Mouse (Mus musculus) liver, adult 2 months (tissue): ENCODE data around the gene Ntn4. TPM values are rescaled to one million over a fixed set of nuclear protein-coding genes. Genes with fewer than 3 reads are reported as not detected.

ENCODE experiments used
- DNase-seq: peaks from one replicate; pipeline ENCODE4 v3.0.0-alpha.2; 2011; ENCODE audit warnings: low read depth, low spot score; ENCODE audit errors: extremely low read depth
- H3K27ac ChIP-seq: fragments of 200-500 bp; replicated peaks from 2 replicates; pipeline ENCODE4 v1.5.1; 2012; ENCODE audit warnings: low read depth, mild to moderate bottlenecking, control low read depth, inconsistent platforms, low read length; ENCODE audit not compliant: insufficient read depth
- H3K27me3 ChIP-seq: fragments of 200-500 bp; 2 replicates; pipeline ENCODE4 v1.6.1; 2012; ENCODE audit warnings: mild to moderate bottlenecking, moderate library complexity, low read length, inconsistent platforms; ENCODE audit not compliant: control insufficient read depth, insufficient read depth
- H3K36me3 ChIP-seq: fragments of 200-500 bp; 2 replicates; pipeline ENCODE4 v1.6.1; 2012; ENCODE audit warnings: low read length, inconsistent platforms; ENCODE audit not compliant: control insufficient read depth, insufficient read depth
- H3K4me1 ChIP-seq: fragments of 200-500 bp; 2 replicates; pipeline ENCODE4 v1.6.1; 2011; ENCODE audit warnings: low read length; ENCODE audit not compliant: control insufficient read depth, insufficient read depth
- H3K4me3 ChIP-seq: fragments of 200-500 bp; 2 replicates; pipeline ENCODE4 v1.5.1; 2011; ENCODE audit warnings: low read depth, mild to moderate bottlenecking, control low read depth, low read length, moderate library complexity; ENCODE audit not compliant: insufficient read depth
- H3K79me2 ChIP-seq: fragments of 200-500 bp; 2 replicates; pipeline ENCODE4 v1.6.1; 2012; ENCODE audit warnings: inconsistent platforms, mild to moderate bottlenecking, low read length, moderate library complexity; ENCODE audit not compliant: control insufficient read depth, insufficient read depth
- H3K9ac ChIP-seq: fragments of 200-500 bp; 2 replicates; pipeline ENCODE4 v1.6.1; 2012; ENCODE audit warnings: low read depth, mild to moderate bottlenecking, control low read depth, inconsistent platforms, low read length
- CTCF ChIP-seq: fragments of 200-500 bp; IDR thresholded peaks from 2 replicates; pipeline ENCODE4 v1.5.1; 2011; ENCODE audit warnings: low read depth, low read length, control low read depth
- POLR2A ChIP-seq: fragments of 200-500 bp; IDR thresholded peaks from 2 replicates; pipeline ENCODE4 v1.6.1; 2011; ENCODE audit warnings: low read length, control low read depth; ENCODE audit not compliant: insufficient read depth; ENCODE audit errors: extremely low read depth
- WGBS: fragments of 180-500 bp; shearing (Covaris S2); methylation state at CpG from one replicate; pipeline ENCODE4 v1.1.7; 2018; 5-methylcytosine and 5-hydroxymethylcytosine counted together
- polyA plus RNA-seq: library from polyadenylated mRNA; depleted of rRNA; stranded (reverse); fragments of >200 nt; gene quantifications from 2 replicates; pipeline ENCODE4 v1.2.3, GENCODE M21; 2012
- total RNA-seq: library from RNA; depleted of rRNA; stranded (reverse); fragments of >200 nt; gene quantifications from 2 replicates; pipeline ENCODE4 v1.2.3, GENCODE M21; 2014

Gene Ntn4
- total and polyA plus RNA-seq, 2 experiments = 4.0 to 8.0 TPM

GRCm38 (mm10) chr10:93666996-93667395 is 26.5 kb downstream of the Ntn4 start:
- H3K9ac ChIP-seq = no peak overlapping the region
- no peak overlapping the region for H3K4me3 ChIP-seq
- WGBS = 45% methylated on average over 3 of the region's 3 CpGs
- H3K79me2 ChIP-seq = no peaks in the 10 kb centered on the region
- no peak overlapping the region for H3K27ac ChIP-seq
- no peaks in the 10 kb centered on the region for H3K4me1 ChIP-seq
- no peak for DNase-seq
- TF ChIP-seq CTCF = no peak
- no peak for TF ChIP-seq POLR2A
- H3K36me3 ChIP-seq = no peaks in the 10 kb centered on the region
- H3K27me3 ChIP-seq = no peaks in the 10 kb centered on the region

DNA sequence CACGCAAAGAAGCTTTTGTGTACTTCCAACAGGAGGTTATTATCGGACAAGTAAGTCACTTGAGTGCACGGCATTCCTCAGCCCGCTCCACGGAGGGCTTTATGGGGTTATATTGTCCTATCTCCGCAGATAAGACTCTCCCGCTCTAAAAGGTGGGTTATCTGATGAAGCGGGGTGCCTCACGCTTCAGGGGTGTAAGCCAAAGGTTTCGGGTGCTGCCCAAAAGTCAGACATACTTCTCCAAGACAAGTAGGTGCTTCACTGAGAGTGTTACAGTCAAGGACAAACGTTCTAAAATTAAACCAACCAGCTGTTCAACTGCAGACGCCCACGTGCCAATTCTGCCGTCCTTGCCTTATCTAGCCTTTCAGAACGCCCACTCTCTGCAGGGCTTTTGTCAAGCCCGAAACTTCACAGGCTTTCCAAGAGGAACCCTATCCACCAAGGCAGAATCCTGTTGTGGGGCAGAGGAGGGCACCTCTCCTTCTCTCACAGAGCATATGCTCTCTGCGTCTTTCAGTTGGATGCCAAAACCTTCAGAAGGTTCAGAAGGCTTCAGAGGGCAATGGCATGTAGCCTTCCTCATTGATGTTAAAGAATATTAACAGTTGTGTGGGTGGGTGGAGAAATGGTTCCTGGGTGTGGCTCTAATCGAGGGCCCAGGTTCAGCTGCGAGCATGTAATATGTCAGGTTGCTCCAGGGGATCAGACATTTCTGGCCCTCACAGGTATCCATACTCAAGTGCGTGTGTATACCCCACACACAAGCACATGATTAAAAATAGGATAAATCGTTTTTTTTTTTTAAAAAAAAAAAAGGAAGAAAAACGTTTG is 32.4 kb downstream of the Ntn4 start:
- Histone ChIP-seq H3K27me3 (no peaks in the 10 kb centered on the region), H3K4me1 (no peaks in the 10 kb centered on the region), H3K79me2 (no peaks in the 10 kb centered on the region), H3K4me3 (no peak overlapping the region), H3K9ac (no peak overlapping the region), H3K27ac (no peak overlapping the region), H3K36me3 (no peaks in the 10 kb centered on the region)
- no peak for DNase-seq
- no peak for TF ChIP-seq POLR2A
- TF ChIP-seq CTCF = no peak
- WGBS = 58% methylated on average over 22 of the region's 22 CpGs

DNA sequence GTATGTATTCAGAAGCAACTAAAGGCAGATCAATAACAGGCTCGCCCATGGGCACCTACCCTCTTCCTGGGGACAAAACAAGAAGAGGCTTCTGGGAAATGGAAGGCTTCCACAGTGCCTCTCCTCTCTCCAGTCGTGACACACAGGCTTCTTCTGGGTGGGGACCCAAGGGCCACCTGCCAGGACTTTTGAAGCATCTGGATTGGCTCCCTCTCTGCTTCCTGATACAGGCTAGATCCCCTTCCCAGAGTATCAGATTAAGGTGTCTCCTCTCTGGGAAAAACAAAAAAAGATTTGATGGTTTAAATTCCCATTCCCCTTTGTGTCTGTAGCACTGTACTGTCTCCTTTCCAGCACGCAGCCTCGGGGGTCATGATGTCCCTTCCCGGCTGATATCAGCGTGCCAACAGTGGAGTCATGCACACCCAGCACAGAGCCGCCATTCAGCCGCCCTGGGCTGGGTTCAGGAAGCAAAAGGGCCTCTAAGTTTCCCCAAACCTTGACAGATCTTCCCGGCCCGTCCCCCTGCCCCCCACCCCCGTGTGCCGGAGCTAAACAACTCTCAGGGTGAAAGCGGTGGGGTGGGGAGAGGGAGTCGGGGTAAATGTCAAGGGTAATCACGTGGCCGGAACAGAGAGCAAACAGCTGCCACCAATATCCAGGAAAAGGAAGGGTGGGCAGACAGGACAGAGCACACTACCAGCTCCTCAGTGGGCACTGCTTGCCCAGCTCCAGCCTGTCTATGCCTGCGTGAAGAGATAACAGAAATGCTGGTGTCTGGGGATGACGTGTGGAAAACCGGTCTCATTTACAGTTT is 38.9 kb downstream of the Ntn4 start:
- H3K27me3 ChIP-seq = no peaks in the 10 kb centered on the region; the same call in 1 of the 2 replicates
- H3K79me2 ChIP-seq = no peaks in the 10 kb centered on the region
- no peak for DNase-seq
- TF ChIP-seq POLR2A (no peak), CTCF (no peak)
- H3K4me1 ChIP-seq = no peaks in the 10 kb centered on the region
- no peak overlapping the region for H3K9ac ChIP-seq
- peak overlapping the region; percentile 43; the same call in 1 of the 2 replicates for H3K27ac ChIP-seq
- no peaks in the 10 kb centered on the region for H3K36me3 ChIP-seq
- 23% methylated on average over 19 of the region's 19 CpGs for WGBS
- no peak overlapping the region; the same call in 1 of the 2 replicates for H3K4me3 ChIP-seq

GRCm38 (mm10) chr10:93680680-93681377 is 40.3 kb downstream of the Ntn4 start:
- Histone ChIP-seq H3K4me1 (no peaks in the 10 kb centered on the region), H3K27ac (no peak overlapping the region), H3K36me3 (no peaks in the 10 kb centered on the region), H3K79me2 (no peaks in the 10 kb centered on the region), H3K4me3 (no peak overlapping the region), H3K27me3 (no peaks in the 10 kb centered on the region; the same call in 1 of the 2 replicates), H3K9ac (no peak overlapping the region)
- 77% methylated on average over 6 of the region's 6 CpGs for WGBS
- no peak for TF ChIP-seq CTCF
- TF ChIP-seq POLR2A = no peak
- no peak for DNase-seq

- Histone ChIP-seq H3K79me2 (no peaks in the 10 kb centered on the region), H3K27me3 (no peaks in the 10 kb centered on the region; the same call in 1 of the 2 replicates), H3K36me3 (no peaks in the 10 kb centered on the region), H3K4me3 (no peak overlapping the region), H3K9ac (no peak overlapping the region), H3K4me1 (no peaks in the 10 kb centered on the region), H3K27ac (no peak overlapping the region)
- WGBS = 72% methylated on average over 18 of the region's 18 CpGs
- TF ChIP-seq POLR2A = no peak
- no peak for TF ChIP-seq CTCF
- no peak for DNase-seq
Measured at GRCm38 (mm10) chr10:93682185-93682747, 41.8 kb downstream of the Ntn4 start.
